Mouse (Mus musculus): ENCODE data around the gene Unc79. TPM values are rescaled to one million over a fixed set of nuclear protein-coding genes. Genes with fewer than 3 reads are reported as not detected.
A peak's percentile ranks its signal among the peaks of the same experiment; 100 is the strongest.

The Unc79 gene
- total and polyA plus RNA-seq, 3 experiments, result 0.04 to 0.86 (median 0.05) TPM

DNA sequence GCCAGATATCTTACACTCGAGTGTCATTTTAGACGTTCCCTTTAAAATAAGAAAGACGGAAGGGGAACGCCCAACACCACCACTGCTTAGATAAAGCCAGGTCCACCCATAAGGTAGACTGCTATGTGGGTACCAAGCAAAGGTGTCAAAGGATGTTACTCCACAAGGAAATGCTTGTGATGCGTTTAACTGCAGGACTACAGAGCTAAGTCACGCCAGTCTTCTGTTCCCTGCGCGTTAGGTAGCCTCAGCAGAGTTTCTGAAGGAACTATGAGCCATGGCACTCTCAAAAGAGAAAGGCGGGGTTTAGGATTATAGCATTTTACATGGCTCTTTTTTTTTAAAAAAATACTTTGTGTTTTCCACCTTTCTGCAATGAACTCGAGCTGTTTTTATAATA lies 214.9 kb downstream of the Unc79 start:
- TF ChIP-seq MAFK (IDR thresholded peaks at IDR 0.05; ENCODE audit: insufficient replicate concordance, low read length) (no peak), MXI1 (IDR thresholded peaks at IDR 0.05; ENCODE audit: low read depth, low read length) (no peak), ZMIZ1 (IDR thresholded peaks at IDR 0.05; ENCODE audit: low read depth, low read length) (no peak)
- Histone ChIP-seq H3K27me3 (replicated peaks) (no peaks in the 10 kb centered on the region), H3K4me3 (replicated peaks in 1 of 3; ENCODE audit: low read depth in 2 of 3, low read length in 2 of 3, poor library complexity in 1 of 3) (no peak overlapping the region), H3K9me3 (replicated peaks; ENCODE audit: low read length) (no peaks in the 10 kb centered on the region), H3K79me2 (replicated peaks; ENCODE audit: control insufficient read depth, extremely low read depth, insufficient read depth, poor library complexity, severe bottlenecking) (no peaks in the 10 kb centered on the region), H3K9ac (ENCODE audit: insufficient read depth, low read depth) (no peak overlapping the region), H3K36me3 (replicated peaks in 1 of 2; ENCODE audit: control insufficient read depth in 1 of 2, insufficient read depth in 1 of 2, low read length in 1 of 2) (no peaks in the 10 kb centered on the region), H3K27ac (ENCODE audit: insufficient read depth, low read depth) (no peak overlapping the region), H3K4me2 (ENCODE audit: insufficient read depth, low read depth, poor library complexity, severe bottlenecking) (no peak overlapping the region), H3K4me1 (ENCODE audit: control insufficient read depth in 1 of 2, insufficient read depth in 2 of 2) (peaks cover 3 to 22% of the 10 kb centered on the region in 2 experiments; a peak in 2 of 4 replicates)
- no peak for DNase-seq (ENCODE audit: extremely low read depth)
- dilution Hi-C loops (cut with MboI; ENCODE audit: extremely low pct_ligation_motif_present, extremely low pct_unique_long_range_greater_than_20kb, low sequenced_read_pairs), result no loop called here
- in situ Hi-C loops (cut with MboI; ENCODE audit: low pct_ligation_motif_present, low pct_unique_long_range_greater_than_20kb, low sequenced_read_pairs), result no loop called here

DNA sequence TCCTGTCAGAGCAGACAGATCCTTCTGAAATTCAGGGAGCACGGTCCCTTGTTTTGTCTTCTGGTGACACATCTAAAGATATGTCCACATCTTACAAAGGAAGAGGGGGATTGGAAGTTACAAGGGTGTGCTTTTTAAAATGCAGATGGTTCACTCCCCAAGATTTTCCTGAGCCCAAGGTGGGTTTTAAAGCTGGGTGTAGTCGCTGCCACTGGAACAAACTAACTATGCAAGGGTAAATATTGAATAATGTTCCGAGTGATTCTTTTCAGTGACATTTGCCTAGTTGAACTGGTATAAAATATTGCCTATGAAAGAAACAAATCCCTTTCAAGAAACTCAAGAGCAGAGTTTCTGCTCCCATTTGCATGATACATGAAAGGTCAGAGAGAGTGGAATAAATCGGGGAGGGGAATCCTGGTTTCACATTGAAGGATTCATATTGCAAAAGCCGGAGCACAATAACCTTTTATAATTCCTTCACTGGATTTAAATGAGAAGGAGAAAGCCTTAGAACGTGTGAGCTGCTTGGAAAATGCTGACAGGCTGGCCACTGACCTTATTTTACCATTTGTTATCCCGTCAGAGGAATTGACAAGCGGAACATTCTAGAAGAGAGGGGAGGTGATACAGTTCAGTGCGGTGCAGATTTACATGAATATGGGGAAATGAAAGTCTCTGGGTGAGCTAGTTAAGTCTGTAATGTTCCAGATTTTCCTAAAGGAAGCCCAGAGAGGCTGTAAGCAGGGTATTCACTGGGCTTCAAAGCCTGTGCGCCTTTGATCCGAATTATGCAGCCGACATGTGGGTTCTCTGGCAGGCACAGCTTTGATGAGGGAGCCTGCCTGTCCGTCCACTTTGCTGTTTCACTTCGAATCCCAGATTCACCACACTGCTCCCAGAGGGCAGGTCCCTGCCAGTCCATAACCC lies 215.7 kb downstream of the Unc79 start:
- no peaks in the 10 kb centered on the region for H3K36me3 ChIP-seq (replicated peaks in 1 of 2; ENCODE audit: control insufficient read depth in 1 of 2, insufficient read depth in 1 of 2, low read length in 1 of 2)
- no peaks in the 10 kb centered on the region for H3K9me3 ChIP-seq (replicated peaks; ENCODE audit: low read length)
- H3K27ac ChIP-seq (ENCODE audit: insufficient read depth, low read depth), result no peak overlapping the region
- dilution Hi-C loops (cut with MboI; ENCODE audit: extremely low pct_ligation_motif_present, extremely low pct_unique_long_range_greater_than_20kb, low sequenced_read_pairs), result no loop called here
- peaks cover 3 to 22% of the 10 kb centered on the region in 2 experiments; a peak in 2 of 4 replicates for H3K4me1 ChIP-seq (ENCODE audit: control insufficient read depth in 1 of 2, insufficient read depth in 2 of 2)
- no peak overlapping the region for H3K9ac ChIP-seq (ENCODE audit: insufficient read depth, low read depth)
- peaks cover under 1% of the 10 kb centered on the region for H3K27me3 ChIP-seq (replicated peaks)
- in situ Hi-C loops (cut with MboI; ENCODE audit: low pct_ligation_motif_present, low pct_unique_long_range_greater_than_20kb, low sequenced_read_pairs), result no loop called here
- peak; percentile 49 for DNase-seq (ENCODE audit: extremely low read depth)
- TF ChIP-seq E2F4 (IDR thresholded peaks at IDR 0.05; ENCODE audit: insufficient replicate concordance, low read depth, low read length) (no peak), SIN3A (IDR thresholded peaks at IDR 0.05; ENCODE audit: low read length) (no peak), TCF12 (IDR thresholded peaks at IDR 0.05; ENCODE audit: low read depth, low read length) (no peak), IRF4 (IDR thresholded peaks at IDR 0.05; ENCODE audit: low read depth, low read length) (peak; percentile 76), KAT2A (IDR thresholded peaks at IDR 0.05; ENCODE audit: insufficient replicate concordance, low read length) (no peak), EP300 (IDR thresholded peaks at IDR 0.05; ENCODE audit: low read length) (peak; percentile 72)
- no peak overlapping the region for H3K4me3 ChIP-seq (replicated peaks in 1 of 3; ENCODE audit: low read depth in 2 of 3, low read length in 2 of 3, poor library complexity in 1 of 3)
- H3K79me2 ChIP-seq (replicated peaks; ENCODE audit: control insufficient read depth, extremely low read depth, insufficient read depth, poor library complexity, severe bottlenecking), result no peaks in the 10 kb centered on the region
- H3K4me2 ChIP-seq (ENCODE audit: insufficient read depth, low read depth, poor library complexity, severe bottlenecking), result peak overlapping the region; percentile 4

DNA sequence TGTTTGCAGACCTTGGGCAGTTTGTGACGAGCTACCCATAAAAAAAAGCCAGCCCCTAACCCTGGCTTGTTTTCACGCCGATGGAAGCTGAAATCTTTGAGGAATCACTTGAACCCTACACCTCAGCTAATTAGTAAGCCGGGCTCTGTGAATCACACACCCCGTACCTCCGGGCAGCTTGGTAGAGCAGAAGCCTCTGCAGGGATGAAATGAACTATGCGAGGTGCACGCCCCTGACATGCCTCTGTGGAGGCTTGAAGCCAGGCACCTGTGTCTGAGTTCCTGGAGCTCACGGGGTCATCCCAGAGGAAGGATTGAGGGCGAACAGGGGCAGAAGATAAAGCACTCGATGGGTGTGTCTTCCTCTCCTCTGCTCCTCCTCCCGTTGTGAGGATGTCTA lies 220.2 kb downstream of the Unc79 start:
- H3K4me3 ChIP-seq (replicated peaks in 1 of 3; ENCODE audit: low read depth in 2 of 3, low read length in 2 of 3, poor library complexity in 1 of 3), result no peak overlapping the region
- TF ChIP-seq POLR2AphosphoS2 (IDR thresholded peaks at IDR 0.05; ENCODE audit: low read depth, low read length), result no peak
- no peak for TF ChIP-seq USF1 (IDR thresholded peaks at IDR 0.05; ENCODE audit: low read depth, low read length)
- TF ChIP-seq SMC3 (IDR thresholded peaks at IDR 0.05; ENCODE audit: low read depth, low read length), result no peak
- no peak for TF ChIP-seq CHD1 (IDR thresholded peaks at IDR 0.05; ENCODE audit: low read depth, low read length)
- no peak for TF ChIP-seq ZNF384 (IDR thresholded peaks at IDR 0.05; ENCODE audit: low read depth, low read length)
- TF ChIP-seq KAT2A (IDR thresholded peaks at IDR 0.05; ENCODE audit: insufficient replicate concordance, low read length), result no peak
- no peak for TF ChIP-seq PAX5 (IDR thresholded peaks at IDR 0.05; ENCODE audit: low read length)
- TF ChIP-seq UBTF (IDR thresholded peaks at IDR 0.05; ENCODE audit: low read depth, low read length), result no peak
- TF ChIP-seq ZMIZ1 (IDR thresholded peaks at IDR 0.05; ENCODE audit: low read depth, low read length), result no peak
- no peak for TF ChIP-seq HCFC1 (IDR thresholded peaks at IDR 0.05; ENCODE audit: low read depth, low read length)
- no peak for TF ChIP-seq SIN3A (IDR thresholded peaks at IDR 0.05; ENCODE audit: low read length)
- no peak for TF ChIP-seq RAD21 (IDR thresholded peaks at IDR 0.05; ENCODE audit: low read depth, low read length)
- no peak for TF ChIP-seq MAFK (IDR thresholded peaks at IDR 0.05; ENCODE audit: insufficient replicate concordance, low read length)
- no peak for TF ChIP-seq MAX (IDR thresholded peaks at IDR 0.05; ENCODE audit: low read length)
- no peak for TF ChIP-seq ETS1 (conservative IDR thresholded peaks at IDR 0.05; ENCODE audit: low read depth, low read length)
- no peak overlapping the region for H3K4me2 ChIP-seq (ENCODE audit: insufficient read depth, low read depth, poor library complexity, severe bottlenecking)
- H3K79me2 ChIP-seq (replicated peaks; ENCODE audit: control insufficient read depth, extremely low read depth, insufficient read depth, poor library complexity, severe bottlenecking), result no peaks in the 10 kb centered on the region
- dilution Hi-C loops (cut with MboI; ENCODE audit: extremely low pct_ligation_motif_present, extremely low pct_unique_long_range_greater_than_20kb, low sequenced_read_pairs) (no loop called here), in situ Hi-C loops (cut with MboI; ENCODE audit: low pct_ligation_motif_present, low pct_unique_long_range_greater_than_20kb, low sequenced_read_pairs) (no loop called here)
- DNase-seq (ENCODE audit: extremely low read depth), result no peak
- peaks cover 7% of the 10 kb centered on the region for H3K27me3 ChIP-seq (replicated peaks)
- H3K27ac ChIP-seq (ENCODE audit: insufficient read depth, low read depth), result no peak overlapping the region
- no peaks in the 10 kb centered on the region for H3K9me3 ChIP-seq (replicated peaks; ENCODE audit: low read length)
- H3K36me3 ChIP-seq (replicated peaks in 1 of 2; ENCODE audit: control insufficient read depth in 1 of 2, insufficient read depth in 1 of 2, low read length in 1 of 2), result no peaks in the 10 kb centered on the region
- peaks cover 3 to 16% of the 10 kb centered on the region in 2 experiments; a peak in 2 of 4 replicates for H3K4me1 ChIP-seq (ENCODE audit: control insufficient read depth in 1 of 2, insufficient read depth in 2 of 2)
- H3K9ac ChIP-seq (ENCODE audit: insufficient read depth, low read depth), result no peak overlapping the region
